Mouse (Mus musculus): ENCODE results near the gene Prkar2b.
A peak's percentile ranks its signal among the peaks of the same experiment; 100 is the strongest.

- TF ChIP-seq GATA1 (IDR thresholded peaks at IDR 0.05; ENCODE audit: low read length) (peak; percentile 88), TAL1 (IDR thresholded peaks at IDR 0.05; ENCODE audit: low read length) (peak; percentile 79)
Measured at GRCm38 (mm10) chr12:32050165-32050564, 10.9 kb downstream of the Prkar2b start.

All from erythroblast, embryonic 14.5 days (primary cell).